Mouse (Mus musculus) layer of hippocampus, postnatal 10 days (tissue): ENCODE data around the gene Gm8126. TPM values are rescaled to one million over a fixed set of nuclear protein-coding genes. Genes with fewer than 3 reads are reported as not detected.
"Not testable (repeated sequence)": the region's sequence is repeated elsewhere in the genome, so short reads cannot be mapped to it uniquely, and the experiment has no call there.

ENCODE experiments used
- DNase-seq, 2 experiments: peaks; one replicate each; pipeline ENCODE4 v3.0.0; 2021; ENCODE audit warnings: low spot score in 2 of 2
- long read RNA-seq: library from polyadenylated mRNA; stranded (forward); transcript quantifications from one replicate; pipeline ENCODE4 v2.0.0, GENCODE M21; 2023
- total RNA-seq, 2 experiments: library from RNA; stranded (reverse); gene quantifications; 2 replicates each; pipeline ENCODE4 v1.2.3; 2021

Gm8126 gene
- total RNA-seq, result under 1 TPM in 1 of 2 experiments, not detected in 1; 0.23 TPM
- long read RNA-seq, result 0 reads

- not testable (repeated sequence) for DNase-seq
These were observed at the start of gene Gm8126 for GRCm38 (mm10) chr14:43258349-43258748. Gene Gm8126, plus strand, starts transcription at chr14:43258649.

GRCm38 (mm10) chr14:43235204-43235603 is 23.2 kb upstream of the Gm8126 start, which contains the start of gene Gm8122:
Gene Gm8122, minus strand, starts transcription at chr14:43235304.
- not testable (repeated sequence) for DNase-seq

DNA sequence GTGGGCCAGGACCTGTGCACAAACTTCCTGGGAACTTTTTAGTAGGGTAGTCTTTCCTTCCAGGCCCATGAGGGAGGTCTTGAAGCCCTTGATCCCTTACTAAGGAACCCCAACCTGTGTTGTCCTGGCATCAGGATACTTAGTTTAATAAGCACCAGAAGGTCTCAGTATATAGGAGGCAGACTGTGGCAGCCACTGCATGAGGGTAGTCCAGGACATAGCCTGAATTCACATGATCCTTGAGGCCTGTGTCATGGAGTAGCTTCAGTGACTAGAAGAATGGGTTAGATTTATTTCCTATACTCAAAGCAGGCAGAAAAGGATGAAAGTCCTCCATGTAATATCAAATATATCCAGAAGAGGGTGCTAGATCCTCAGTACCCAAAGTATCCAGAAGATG is 20.7 kb upstream of the Gm8126 start:
- peak in 1 of 2 experiments; percentile 17 for DNase-seq

DNA sequence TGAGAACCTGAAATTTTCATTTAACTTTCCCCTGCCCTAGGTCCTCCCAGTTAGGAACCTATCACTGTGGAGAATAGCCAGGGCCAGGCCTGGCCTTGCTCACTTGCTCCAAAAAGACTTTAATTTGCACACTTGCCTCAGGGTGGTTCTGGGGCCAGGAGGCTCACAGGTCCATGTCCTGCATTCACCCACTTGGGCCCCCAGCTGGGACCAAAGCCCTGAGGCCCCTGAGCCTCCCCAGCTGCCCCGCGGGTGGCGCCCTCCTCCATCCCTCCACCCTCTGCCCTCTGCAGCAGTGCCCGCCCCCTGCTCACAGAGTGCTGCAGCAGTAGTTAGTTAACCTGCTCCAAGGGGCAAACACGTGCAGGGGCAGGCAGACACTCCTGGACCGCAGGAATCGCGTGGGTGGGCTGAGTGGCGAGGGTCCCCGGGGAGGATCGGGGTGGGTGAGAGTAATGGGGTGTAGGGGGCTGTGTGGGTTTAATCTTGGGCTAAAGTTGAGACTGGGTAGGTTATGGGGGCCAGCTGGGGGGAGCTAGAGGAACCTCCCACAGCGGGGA is 8.8 kb upstream of the Gm8126 start:
- DNase-seq, result peak in 1 of 2 experiments; percentile 21

- not testable (repeated sequence) for DNase-seq
These were observed 7.7 kb upstream of the Gm8126 start for GRCm38 (mm10) chr14:43250549-43251253.

DNA sequence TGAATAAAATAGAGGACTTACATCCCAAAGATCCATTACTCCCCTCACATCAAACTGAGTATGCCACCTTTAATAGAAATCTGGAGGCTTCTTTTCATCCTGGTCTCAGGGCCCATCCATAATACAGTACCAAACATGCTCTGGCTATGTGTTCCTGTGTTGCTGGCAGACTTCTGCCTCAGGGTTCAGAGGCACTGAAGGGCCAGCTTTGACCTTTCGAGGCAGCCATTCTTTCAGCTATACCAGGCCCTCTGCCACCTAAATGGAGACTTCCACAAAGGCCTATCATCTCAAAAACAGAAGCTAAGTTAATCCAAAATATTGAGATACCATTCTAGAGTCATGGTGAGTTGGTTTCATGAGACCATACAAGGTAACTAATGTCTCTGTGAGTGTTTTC is 1.9 kb upstream of the Gm8126 start:
- DNase-seq, result not testable (repeated sequence)

GRCm38 (mm10) chr14:43263421-43263820 is 5.0 kb downstream of the Gm8126 start:
- not testable (repeated sequence) for DNase-seq

GRCm38 (mm10) chr14:43268521-43269084 is 10.2 kb downstream of the Gm8126 start:
- peak in 1 of 2 experiments; percentile 14 for DNase-seq

DNA sequence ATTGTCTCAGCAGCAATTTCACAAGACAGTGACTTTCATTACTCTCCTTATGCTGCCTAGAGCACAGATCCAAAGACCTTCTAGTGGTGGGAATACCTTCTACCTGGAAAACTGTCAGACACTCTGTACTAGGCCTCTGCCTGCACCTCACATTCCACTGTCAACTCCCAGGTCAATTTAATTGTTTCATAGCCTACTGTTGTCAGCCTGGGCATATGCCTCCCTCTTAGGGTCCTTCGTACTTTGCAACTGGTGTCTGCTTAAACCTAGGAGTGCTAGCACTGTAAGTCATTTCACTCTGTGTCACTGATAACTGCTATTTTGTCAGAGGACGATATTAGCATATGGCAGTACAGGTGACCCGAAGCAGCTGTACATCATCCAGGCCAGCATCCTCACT is 10.8 kb downstream of the Gm8126 start:
- DNase-seq, result not testable (repeated sequence)

- DNase-seq, result peak in 1 of 2 experiments; percentile 16
These were observed 14.7 kb downstream of the Gm8126 start for GRCm38 (mm10) chr14:43273161-43273560.

GRCm38 (mm10) chr14:43274986-43275511 is 16.6 kb downstream of the Gm8126 start, which contains the start of gene Gm9732:
Gene Gm9732, plus strand, starts transcription at chr14:43275036.
- peak in 1 of 2 experiments; percentile 36 for DNase-seq

- DNase-seq, result not testable (repeated sequence)
These were observed 17.3 kb downstream of the Gm8126 start for GRCm38 (mm10) chr14:43275752-43276151.

DNA sequence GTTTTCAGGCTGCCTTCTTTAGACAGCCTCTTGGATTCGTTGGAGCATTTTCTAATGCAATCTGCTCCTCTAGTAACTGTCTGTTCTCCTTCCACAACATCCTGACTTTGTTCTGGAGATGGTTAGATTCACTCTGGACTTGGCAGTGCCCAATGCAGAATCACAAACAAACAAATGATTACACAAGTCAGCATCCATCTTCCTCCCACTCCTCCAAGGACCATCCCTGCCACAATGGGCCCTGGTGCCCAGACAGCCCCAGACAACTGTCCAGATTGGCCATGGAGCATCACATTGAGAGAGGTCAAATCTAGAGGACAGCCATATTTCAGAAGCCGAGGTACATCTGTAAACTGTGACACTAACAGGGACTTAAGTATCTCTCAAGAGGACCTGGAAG is 19.0 kb downstream of the Gm8126 start:
- not testable (repeated sequence) for DNase-seq

GRCm38 (mm10) chr14:43278146-43278545 is 19.7 kb downstream of the Gm8126 start:
- peak in 1 of 2 experiments; percentile 17 for DNase-seq

DNA sequence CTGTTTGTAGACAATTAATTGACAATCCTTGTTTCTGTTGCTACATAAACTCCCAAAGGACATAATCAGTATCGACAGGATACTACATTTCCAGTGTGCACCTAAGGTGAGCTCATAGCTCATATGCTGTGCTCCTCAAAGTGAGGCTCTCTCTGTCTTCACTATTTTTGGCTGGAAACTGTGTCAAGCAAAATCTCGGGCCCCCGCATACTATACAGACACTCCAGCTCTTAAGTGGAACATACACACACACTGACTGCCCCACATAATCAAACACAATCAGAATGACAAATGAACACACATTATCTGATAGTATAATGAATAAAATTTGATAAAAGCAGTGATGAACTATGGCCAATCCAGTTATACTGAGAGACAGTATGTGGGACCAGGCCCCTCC is 20.2 kb downstream of the Gm8126 start:
- DNase-seq, result peak in 1 of 2 experiments; percentile 22

- DNase-seq, result not testable (repeated sequence)
These were observed 35.1 kb downstream of the Gm8126 start, which contains the start of gene Gm8127 for GRCm38 (mm10) chr14:43293503-43293902. Gene Gm8127, minus strand, starts transcription at chr14:43293832.

Other genes starting within 250 kb of the Gm8126 start
- under 1 TPM in 1 of 2 experiments, not detected in 1; 0.91 TPM for gene Gm10376, start 243.0 kb upstream of the Gm8126 start, total RNA-seq
- not detected for gene Gm8094, start 182.0 kb upstream of the Gm8126 start, total RNA-seq
- gene Gm8104, start 158.0 kb upstream of the Gm8126 start, total RNA-seq, result under 1 TPM; 0.25 TPM
- gene Gm7233, start 78.8 kb upstream of the Gm8126 start, total RNA-seq, result under 1 TPM in 1 of 2 experiments, not detected in 1; 0.33 TPM
- gene Gm8122, start 23.3 kb upstream of the Gm8126 start, total RNA-seq, result not detected
- not detected for gene Gm9732, start 16.4 kb downstream of the Gm8126 start, total RNA-seq
- not detected for gene Gm8127, start 35.2 kb downstream of the Gm8126 start, total RNA-seq
- not detected for gene 1700001F09Rik, start 89.2 kb downstream of the Gm8126 start, total RNA-seq
- gene Gm8138, start 157.7 kb downstream of the Gm8126 start, total RNA-seq, result not detected